Mouse (Mus musculus): ENCODE results near the gene Calu. TPM values are rescaled to one million over a fixed set of nuclear protein-coding genes. Genes with fewer than 3 reads are reported as not detected.
"Not testable (repeated sequence)": the region's sequence is repeated elsewhere in the genome, so short reads cannot be mapped to it uniquely, and the experiment has no call there.

Gene Calu
- polyA plus RNA-seq, 1 experiment from 2014 or later, result 100 TPM

GRCm38 (mm10) chr6:29322147-29322546 lies 25.7 kb upstream of the Calu start:
- Histone ChIP-seq H3K36me3 (replicated peaks) (no peaks in the 10 kb centered on the region), H3K9me3 (replicated peaks) (no peaks in the 10 kb centered on the region), H3K27ac (replicated peaks) (no peak overlapping the region), H3K9ac (no peak overlapping the region), H3K4me3 (replicated peaks) (no peak overlapping the region), H3K4me2 (no peak overlapping the region), H3K4me1 (replicated peaks) (no peaks in the 10 kb centered on the region), H3K27me3 (0 out of 2 replicates have a peak, but pooled peaks cover 3% of the 10 kb centered on the region)
- no peak for ATAC-seq (ENCODE audit: insufficient read depth)
- WGBS (ENCODE audit: insufficient replicate concordance), result 67% methylated on average over 7 of the region's 7 CpGs

GRCm38 (mm10) chr6:29322735-29323134 lies 25.1 kb upstream of the Calu start:
- ATAC-seq (ENCODE audit: insufficient read depth), result no peak
- H3K4me3 ChIP-seq (replicated peaks), result no peak overlapping the region
- no peak overlapping the region for H3K4me2 ChIP-seq
- WGBS (ENCODE audit: insufficient replicate concordance), result 40% methylated on average over 4 of the region's 4 CpGs
- no peaks in the 10 kb centered on the region for H3K36me3 ChIP-seq (replicated peaks)
- no peaks in the 10 kb centered on the region for H3K4me1 ChIP-seq (replicated peaks)
- no peaks in the 10 kb centered on the region for H3K9me3 ChIP-seq (replicated peaks)
- H3K9ac ChIP-seq, result no peak overlapping the region
- H3K27ac ChIP-seq (replicated peaks), result no peak overlapping the region
- 0 out of 2 replicates have a peak, but pooled peaks cover 7% of the 10 kb centered on the region for H3K27me3 ChIP-seq

- no peak for ATAC-seq (ENCODE audit: insufficient read depth)
- 50% methylated on average over 9 of the region's 9 CpGs for WGBS (ENCODE audit: insufficient replicate concordance)
- Histone ChIP-seq H3K9me3 (replicated peaks) (no peaks in the 10 kb centered on the region), H3K9ac (no peak overlapping the region), H3K27ac (replicated peaks) (no peak overlapping the region), H3K36me3 (replicated peaks) (no peaks in the 10 kb centered on the region), H3K4me1 (replicated peaks) (no peaks in the 10 kb centered on the region), H3K4me3 (replicated peaks) (no peak overlapping the region), H3K27me3 (0 out of 2 replicates have a peak, but pooled peaks cover 25% of the 10 kb centered on the region), H3K4me2 (no peak overlapping the region)
Measured at GRCm38 (mm10) chr6:29326961-29327360, 20.9 kb upstream of the Calu start.

- no peaks in the 10 kb centered on the region for H3K4me1 ChIP-seq (replicated peaks)
- no peaks in the 10 kb centered on the region for H3K9me3 ChIP-seq (replicated peaks)
- H3K9ac ChIP-seq, result no peak overlapping the region
- H3K36me3 ChIP-seq (replicated peaks), result no peaks in the 10 kb centered on the region
- ATAC-seq (ENCODE audit: insufficient read depth), result no peak
- 23% methylated on average over 4 of the region's 4 CpGs for WGBS (ENCODE audit: insufficient replicate concordance)
- H3K27ac ChIP-seq (replicated peaks), result no peak overlapping the region
- peaks cover 38% of the 10 kb centered on the region; the same call in 1 of the 2 replicates for H3K27me3 ChIP-seq
- H3K4me3 ChIP-seq (replicated peaks), result no peak overlapping the region
- no peak overlapping the region for H3K4me2 ChIP-seq
Measured at GRCm38 (mm10) chr6:29329514-29329913, 18.4 kb upstream of the Calu start.

- ATAC-seq (ENCODE audit: insufficient read depth); H3K4me3 ChIP-seq (replicated peaks); H3K9ac ChIP-seq; H3K27me3 ChIP-seq; H3K36me3 ChIP-seq (replicated peaks); H3K27ac ChIP-seq (replicated peaks); H3K4me2 ChIP-seq; H3K9me3 ChIP-seq (replicated peaks): not testable (repeated sequence)
- peaks cover 28% of the 10 kb centered on the region for H3K4me1 ChIP-seq (replicated peaks)
- WGBS (ENCODE audit: insufficient replicate concordance), result 87% methylated on average over 2 of the region's 2 CpGs
Measured at GRCm38 (mm10) chr6:29346512-29346911, 1.4 kb upstream of the Calu start.

- no peak for ATAC-seq (ENCODE audit: insufficient read depth)
- 37% methylated on average over 7 of the region's 7 CpGs for WGBS (ENCODE audit: insufficient replicate concordance)
- H3K9ac ChIP-seq, result peak overlapping the region; percentile 76
- H3K4me2 ChIP-seq, result peak overlapping the region; percentile 82
- no peaks in the 10 kb centered on the region for H3K27me3 ChIP-seq
- H3K4me1 ChIP-seq (replicated peaks), result peaks cover 33% of the 10 kb centered on the region
- no peaks in the 10 kb centered on the region for H3K9me3 ChIP-seq (replicated peaks)
- peak overlapping the region; percentile 82 for H3K27ac ChIP-seq (replicated peaks)
- peak overlapping the region; percentile 91 for H3K4me3 ChIP-seq (replicated peaks)
- H3K36me3 ChIP-seq (replicated peaks), result no peaks in the 10 kb centered on the region
Measured at GRCm38 (mm10) chr6:29347189-29347588, 680 bp upstream of the Calu start.

GRCm38 (mm10) chr6:29348371-29348724 lies 479 bp downstream of the Calu start:
- H3K36me3 ChIP-seq (replicated peaks), result no peaks in the 10 kb centered on the region
- H3K27ac ChIP-seq (replicated peaks), result peak overlapping the region; percentile 65
- H3K4me2 ChIP-seq, result peak overlapping the region; percentile 82
- H3K4me1 ChIP-seq (replicated peaks), result peaks cover 44% of the 10 kb centered on the region
- H3K27me3 ChIP-seq, result no peaks in the 10 kb centered on the region
- peak; percentile 3; the same call in 1 of the 2 replicates for ATAC-seq (ENCODE audit: insufficient read depth)
- H3K9me3 ChIP-seq (replicated peaks), result no peaks in the 10 kb centered on the region
- H3K4me3 ChIP-seq (replicated peaks), result peak overlapping the region; percentile 91
- H3K9ac ChIP-seq, result peak overlapping the region; percentile 76
- under 1% methylated on average over 15 of the region's 15 CpGs for WGBS (ENCODE audit: insufficient replicate concordance)

GRCm38 (mm10) chr6:29351613-29352012 lies 3.7 kb downstream of the Calu start:
- Histone ChIP-seq H3K27ac (replicated peaks) (no peak overlapping the region), H3K4me2 (no peak overlapping the region), H3K27me3 (no peaks in the 10 kb centered on the region), H3K9me3 (replicated peaks) (no peaks in the 10 kb centered on the region), H3K4me3 (replicated peaks) (no peak overlapping the region), H3K9ac (no peak overlapping the region), H3K36me3 (replicated peaks) (peaks cover 4% of the 10 kb centered on the region), H3K4me1 (replicated peaks) (peaks cover 45% of the 10 kb centered on the region)
- no peak for ATAC-seq (ENCODE audit: insufficient read depth)

GRCm38 (mm10) chr6:29352816-29353215 lies 4.9 kb downstream of the Calu start:
- peak overlapping the region; percentile 31; the same call in 1 of the 2 replicates for H3K4me2 ChIP-seq
- H3K36me3 ChIP-seq (replicated peaks), result peaks cover 14% of the 10 kb centered on the region
- peaks cover 42% of the 10 kb centered on the region for H3K4me1 ChIP-seq (replicated peaks)
- no peaks in the 10 kb centered on the region for H3K27me3 ChIP-seq
- no peak overlapping the region for H3K4me3 ChIP-seq (replicated peaks)
- H3K9ac ChIP-seq, result no peak overlapping the region
- H3K27ac ChIP-seq (replicated peaks), result no peak overlapping the region
- peak; percentile 12; the same call in 1 of the 2 replicates for ATAC-seq (ENCODE audit: insufficient read depth)
- WGBS (ENCODE audit: insufficient replicate concordance), result 16% methylated on average over 5 of the region's 5 CpGs
- no peaks in the 10 kb centered on the region for H3K9me3 ChIP-seq (replicated peaks)

- no peak overlapping the region for H3K4me3 ChIP-seq (replicated peaks)
- no peak for ATAC-seq (ENCODE audit: insufficient read depth)
- H3K27ac ChIP-seq (replicated peaks), result no peak overlapping the region
- no peak overlapping the region for H3K4me2 ChIP-seq
- no peaks in the 10 kb centered on the region for H3K9me3 ChIP-seq (replicated peaks)
- 78% methylated on average over 3 of the region's 3 CpGs for WGBS (ENCODE audit: insufficient replicate concordance)
- H3K36me3 ChIP-seq (replicated peaks), result peaks cover 41% of the 10 kb centered on the region
- no peak overlapping the region for H3K9ac ChIP-seq
- H3K27me3 ChIP-seq, result no peaks in the 10 kb centered on the region
- peaks cover 4% of the 10 kb centered on the region; the same call in 1 of the 2 replicates for H3K4me1 ChIP-seq (replicated peaks)
Measured at GRCm38 (mm10) chr6:29359386-29359785, 11.5 kb downstream of the Calu start.

GRCm38 (mm10) chr6:29360211-29360610 lies 12.3 kb downstream of the Calu start:
- 66% methylated on average over 6 of the region's 6 CpGs for WGBS (ENCODE audit: insufficient replicate concordance)
- Histone ChIP-seq H3K9me3 (replicated peaks) (no peaks in the 10 kb centered on the region), H3K4me2 (no peak overlapping the region), H3K9ac (no peak overlapping the region), H3K4me1 (replicated peaks) (peaks cover 4% of the 10 kb centered on the region; the same call in 1 of the 2 replicates), H3K36me3 (replicated peaks) (peaks cover 41% of the 10 kb centered on the region), H3K4me3 (replicated peaks) (no peak overlapping the region), H3K27me3 (no peaks in the 10 kb centered on the region), H3K27ac (replicated peaks) (no peak overlapping the region)
- no peak for ATAC-seq (ENCODE audit: insufficient read depth)

Measured in liver, embryonic 15.5 days (tissue).